In the genomic region with DNA sequence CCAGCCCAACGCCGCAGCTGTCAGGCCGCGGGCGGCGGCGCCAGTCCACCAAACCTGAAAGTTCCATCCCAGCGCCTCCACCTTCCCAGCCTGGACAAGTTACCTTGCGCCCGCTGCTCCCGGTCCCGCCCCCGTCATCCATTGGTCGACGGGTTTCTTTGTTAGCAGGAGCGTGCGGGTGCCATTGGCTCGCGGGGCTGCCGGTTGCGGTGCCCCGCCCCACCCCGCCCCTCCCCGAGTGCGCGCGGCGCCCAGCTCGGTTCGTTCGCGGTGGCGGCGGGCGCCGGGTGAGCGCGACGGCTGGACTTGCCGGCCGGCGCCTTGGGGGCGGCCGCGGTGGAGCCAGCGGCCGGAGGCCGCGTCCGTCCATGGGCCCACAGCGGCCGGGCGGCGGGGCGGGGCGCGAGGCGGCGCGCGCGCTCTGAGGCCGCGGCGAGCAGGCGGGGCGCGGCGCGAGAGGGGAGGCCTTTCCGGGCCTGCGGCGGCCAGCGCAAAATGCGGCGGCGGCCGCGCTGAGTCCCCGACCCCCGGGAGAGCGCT, we compare ENCODE assay signal across 8 mouse cellular contexts. TPM values are rescaled to one million over a fixed set of nuclear protein-coding genes. Genes with fewer than 3 reads are reported as not detected.
A peak's percentile ranks its signal among the peaks of the same experiment; 100 is the strongest.
DNase-seq lines count a peak whose midpoint lies in the region; ATAC-seq lines count a peak whose summit lies in the region.

No protein-coding gene starts in this region.

- ATAC-seq in inflammation-experienced regulatory T-cells, adult 6 months, result peak; percentile 85
- ATAC-seq in megakaryocyte-erythroid progenitor cell, adult 5-6 weeks (replicated peaks; ENCODE audit: low FRiP score, low TSS enrichment, poor library complexity, severe bottlenecking), result peak; percentile 98

- intact Hi-C loops in gastrocnemius, postnatal 14 days (cut with DNase I; ENCODE audit: low total_unique reads), result no loop called here
- intact Hi-C loops in left cerebral cortex, postnatal 10 days (cut with DNase I), result loop anchor here (2.0 to 5.0 kb wide), 2 partner anchors 44 to 70 kb away; no protein-coding TSS in a partner anchor

- DNase-seq in adrenal gland, adult (ENCODE audit: inconsistent age in 2 of 2, low spot score in 1 of 2), result peak; percentile 97 to 98
- peak; percentile 96 for DNase-seq in embryo, embryonic 10.5 days (ENCODE audit: low spot score)
- DNase-seq in gastrocnemius, postnatal 14 days, result peak; percentile 97
- DNase-seq in left cerebral cortex, postnatal 10 days (ENCODE audit: extremely low spot score in 1 of 2, low spot score in 2 of 2), result peak; percentile 95 to 98
- peak; percentile 96 for DNase-seq in right cerebral cortex, postnatal 25 days
- peak; percentile 94 to 95 for DNase-seq in urinary bladder, postnatal 4 days (ENCODE audit: low spot score in 2 of 2)

RNA-seq across cellular contexts. Expression of gene Mprip, which starts 1.2 kb away (rescaled TPM):
- 100 to 1,000 TPM in 1 of 2 experiments, 10 to 100 TPM in 1; 94.7 to 120 TPM for total RNA-seq in gastrocnemius, postnatal 14 days (2021)
- 10 to 100 TPM; 16.4 to 27.3 (median 22.0) TPM for polyA plus RNA-seq in inflammation-experienced regulatory T-cells, adult 6 months (2017; shearing (Covaris generic))
- total RNA-seq in left cerebral cortex, postnatal 10 days (2021), result 100 to 1,000 TPM; 239 to 247 TPM
- total RNA-seq in megakaryocyte-erythroid progenitor cell, adult 5-6 weeks (2014; fragmentation: Nextera tagmentation), result 53.1 and 65.7 TPM in 2 replicates
- 71.1 and 75.5 TPM in 2 replicates for total RNA-seq in megakaryocyte-erythroid progenitor cell, adult 5-6 weeks (2017)

Comparison
In these comparisons a context has a peak if more than half of its experiments do, and no peak if none do; other contexts are left out.
1. Peak in every context shown above with its lines: DNase-seq and ATAC-seq.